Mouse (Mus musculus) hindbrain, embryonic 10.5 days (tissue): Measurements from ENCODE around the gene Ubtd1. TPM values are rescaled to one million over a fixed set of nuclear protein-coding genes. Genes with fewer than 3 reads are reported as not detected.
A peak's percentile ranks its signal among the peaks of the same experiment; 100 is the strongest.

Experiments
- DNase-seq: peaks from one replicate; pipeline ENCODE4 v3.0.0-alpha.2; 2017; ENCODE audit warnings: low spot score
- H3K27ac ChIP-seq: fragments of 300-500 bp; sonication (generic); 2 replicates; pipeline ENCODE4 v1.5.1; 2016; ENCODE audit warnings: mild to moderate bottlenecking, moderate library complexity
- H3K27me3 ChIP-seq: fragments of 300-500 bp; sonication (generic); 2 replicates; pipeline ENCODE4 v1.6.1; 2016; ENCODE audit warnings: mild to moderate bottlenecking; ENCODE audit not compliant: poor library complexity, insufficient read depth, severe bottlenecking
- H3K36me3 ChIP-seq: fragments of 300-500 bp; sonication (generic); 2 replicates; pipeline ENCODE4 v1.6.1; 2016; ENCODE audit warnings: mild to moderate bottlenecking, moderate library complexity
- H3K4me1 ChIP-seq: fragments of 300-500 bp; sonication (generic); replicated peaks from 2 replicates; pipeline ENCODE4 v1.6.1; 2016; ENCODE audit warnings: mild to moderate bottlenecking
- H3K4me3 ChIP-seq: fragments of 300-500 bp; sonication (generic); 2 replicates; pipeline ENCODE4 v1.5.1; 2016; ENCODE audit warnings: mild to moderate bottlenecking, moderate library complexity
- H3K9me3 ChIP-seq: fragments of 300-500 bp; sonication (generic); 2 replicates; pipeline ENCODE4 v1.6.1; 2016; ENCODE audit warnings: mild to moderate bottlenecking, moderate library complexity
- WGBS: fragments of 180-500 bp; shearing (Covaris S2); methylation state at CpG from one replicate; pipeline ENCODE4 v1.1.7; 2016; 5-methylcytosine and 5-hydroxymethylcytosine counted together
- polyA plus RNA-seq: library from polyadenylated mRNA; unstranded; fragments of >200 nt; fragmentation: Nextera tagmentation; extraction: Ambion mirVana; gene quantifications from 2 replicates; pipeline ENCODE4 v1.2.1, GENCODE M21; 2016

Ubtd1 gene
- polyA plus RNA-seq, 1 experiment from 2014 or later: 16.9 TPM

DNA sequence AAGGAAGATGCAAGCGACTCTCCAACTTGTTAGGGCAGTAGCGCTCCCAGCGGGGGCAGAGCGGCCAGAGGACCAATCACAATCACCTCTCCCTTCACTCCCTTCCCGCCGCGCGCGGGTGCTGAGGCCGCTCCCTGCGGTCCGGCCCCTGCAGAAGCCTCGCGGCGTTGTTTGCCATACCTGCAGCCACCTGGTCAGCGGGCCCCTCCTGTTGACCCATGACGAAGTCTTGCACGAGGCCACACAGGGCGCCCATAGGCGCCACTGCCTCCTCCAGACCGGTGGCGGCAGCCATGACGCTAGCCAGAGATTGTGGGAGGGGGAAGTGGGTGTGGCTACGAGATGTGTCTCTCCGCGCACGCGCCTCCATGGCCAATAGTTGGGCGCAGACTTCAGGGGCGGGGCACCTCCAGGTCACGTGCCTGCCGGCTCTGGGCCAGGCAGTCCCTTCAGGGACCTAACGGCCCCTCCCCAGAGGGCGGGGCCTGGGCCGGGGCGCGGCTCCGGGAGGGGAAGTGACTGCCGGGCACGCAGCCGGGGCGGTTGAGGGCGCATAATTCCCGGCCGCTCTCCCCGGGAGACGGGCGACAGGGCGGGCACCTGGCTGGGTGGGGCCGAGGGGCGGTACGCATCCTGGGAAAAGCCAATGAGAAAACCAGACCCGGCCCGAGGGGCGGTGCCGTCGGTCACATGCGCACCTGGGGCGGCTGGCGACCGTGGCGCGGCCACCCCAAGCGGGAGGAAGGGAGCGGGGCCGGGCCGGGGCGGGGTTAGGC, 556 bp upstream of the Ubtd1 start, which contains the start of gene Mms19:
TSS of gene Mms19 (minus strand) at position 339 of the 776 bp plus-strand sequence.
- no peaks in the 10 kb centered on the region for H3K9me3 ChIP-seq
- H3K36me3 ChIP-seq: peaks cover 3% of the 10 kb centered on the region; the same call in 1 of the 2 replicates
- peaks cover 37% of the 10 kb centered on the region for H3K4me1 ChIP-seq
- peak within 1 kb of the TSS; percentile 91 for H3K4me3 ChIP-seq
- peak within 1 kb of the TSS; percentile 92 for H3K27ac ChIP-seq
- H3K27me3 ChIP-seq: peaks cover 21% of the 10 kb centered on the region
- under 1% methylated on average over 68 of the region's 68 CpGs for WGBS
- peak; percentile 99 for DNase-seq

GRCm38 (mm10) chr19:41981931-41982790, 598 bp downstream of the Ubtd1 start:
- H3K4me3 ChIP-seq: peak overlapping the region; percentile 91
- peak overlapping the region; percentile 92 for H3K27ac ChIP-seq
- H3K9me3 ChIP-seq: no peaks in the 10 kb centered on the region
- no peak for DNase-seq
- WGBS: under 1% methylated on average over 74 of the region's 74 CpGs
- peaks cover 21% of the 10 kb centered on the region for H3K27me3 ChIP-seq
- no peaks in the 10 kb centered on the region for H3K36me3 ChIP-seq
- H3K4me1 ChIP-seq: peaks cover 34% of the 10 kb centered on the region

GRCm38 (mm10) chr19:41982791-41983150, 1.2 kb downstream of the Ubtd1 start:
- H3K36me3 ChIP-seq: no peaks in the 10 kb centered on the region
- DNase-seq: no peak
- peaks cover 21% of the 10 kb centered on the region for H3K27me3 ChIP-seq
- H3K4me1 ChIP-seq: peaks cover 34% of the 10 kb centered on the region
- no peak overlapping the region for H3K27ac ChIP-seq
- peak overlapping the region; percentile 91 for H3K4me3 ChIP-seq
- no peaks in the 10 kb centered on the region for H3K9me3 ChIP-seq
- WGBS: 5% methylated on average over 4 of the region's 4 CpGs

DNA sequence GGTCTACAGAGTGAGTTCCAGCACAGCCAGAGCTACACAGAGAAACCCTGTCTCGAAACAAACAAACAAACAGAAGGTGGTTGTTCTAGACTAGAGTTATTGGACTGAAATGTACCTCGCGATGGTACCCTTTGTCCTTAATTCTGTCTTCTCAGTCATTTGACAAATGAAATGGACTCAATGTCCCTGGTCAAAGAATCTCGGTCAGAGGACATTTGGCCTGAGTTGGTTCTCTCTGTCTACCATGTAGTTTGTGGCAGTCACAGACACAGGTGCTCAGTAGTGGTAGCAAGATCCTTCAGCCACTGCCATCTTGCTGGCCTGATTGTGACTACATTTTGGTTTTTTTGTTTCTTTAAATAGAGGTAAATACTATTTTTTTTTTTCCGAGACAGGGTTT, 4.4 kb downstream of the Ubtd1 start:
- H3K27ac ChIP-seq: no peak overlapping the region
- 94% methylated on average over 5 of the region's 5 CpGs for WGBS
- peaks cover 21% of the 10 kb centered on the region for H3K27me3 ChIP-seq
- H3K36me3 ChIP-seq: no peaks in the 10 kb centered on the region
- H3K4me1 ChIP-seq: peaks cover 23% of the 10 kb centered on the region
- no peaks in the 10 kb centered on the region for H3K9me3 ChIP-seq
- DNase-seq: no peak
- H3K4me3 ChIP-seq: no peak overlapping the region

GRCm38 (mm10) chr19:41987206-41987605, 5.6 kb downstream of the Ubtd1 start:
- DNase-seq: no peak
- H3K4me3 ChIP-seq: no peak overlapping the region
- H3K9me3 ChIP-seq: no peaks in the 10 kb centered on the region
- no peak overlapping the region for H3K27ac ChIP-seq
- 90% methylated on average over 4 of the region's 4 CpGs for WGBS
- H3K27me3 ChIP-seq: peaks cover 20% of the 10 kb centered on the region
- H3K36me3 ChIP-seq: no peaks in the 10 kb centered on the region
- peaks cover 19% of the 10 kb centered on the region for H3K4me1 ChIP-seq

GRCm38 (mm10) chr19:41989810-41990209, 8.2 kb downstream of the Ubtd1 start:
- no peaks in the 10 kb centered on the region for H3K27me3 ChIP-seq
- no peaks in the 10 kb centered on the region for H3K9me3 ChIP-seq
- H3K36me3 ChIP-seq: no peaks in the 10 kb centered on the region
- H3K4me1 ChIP-seq: peaks cover 13% of the 10 kb centered on the region
- WGBS: 80% methylated on average over 6 of the region's 6 CpGs
- DNase-seq: no peak
- H3K27ac ChIP-seq: no peak overlapping the region
- H3K4me3 ChIP-seq: no peak overlapping the region

DNA sequence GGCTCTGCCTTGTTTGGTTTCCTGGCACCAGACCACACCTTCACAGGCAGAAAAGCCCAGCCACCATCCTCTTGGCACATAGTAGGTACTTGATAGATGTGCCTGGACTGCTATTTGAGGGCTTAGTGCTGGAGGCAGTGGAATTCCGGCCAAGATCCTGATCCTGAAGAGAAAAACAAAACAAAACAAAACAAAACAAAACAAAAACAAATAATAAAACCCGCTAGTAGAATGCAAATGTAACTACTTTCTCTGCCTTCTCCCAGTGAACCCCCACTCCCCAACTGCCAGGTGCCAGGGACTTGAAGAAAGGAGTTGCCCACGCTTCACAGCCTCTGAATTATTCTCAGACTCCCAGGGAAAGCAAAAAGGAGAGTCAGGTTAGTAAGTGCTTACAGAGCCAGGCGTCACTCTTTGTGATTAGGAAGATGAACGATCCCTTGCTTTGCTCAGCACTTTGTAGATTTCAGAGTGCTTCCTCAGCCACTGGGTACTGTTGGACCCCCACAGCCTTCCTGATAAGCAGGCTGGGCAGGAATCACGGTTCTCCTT, 10.4 kb downstream of the Ubtd1 start:
- Histone ChIP-seq H3K27me3 (no peaks in the 10 kb centered on the region), H3K27ac (no peak overlapping the region), H3K9me3 (no peaks in the 10 kb centered on the region), H3K4me1 (peaks cover 30% of the 10 kb centered on the region), H3K36me3 (no peaks in the 10 kb centered on the region), H3K4me3 (no peak overlapping the region)
- WGBS: 31% methylated on average over 6 of the region's 6 CpGs
- no peak for DNase-seq

DNA sequence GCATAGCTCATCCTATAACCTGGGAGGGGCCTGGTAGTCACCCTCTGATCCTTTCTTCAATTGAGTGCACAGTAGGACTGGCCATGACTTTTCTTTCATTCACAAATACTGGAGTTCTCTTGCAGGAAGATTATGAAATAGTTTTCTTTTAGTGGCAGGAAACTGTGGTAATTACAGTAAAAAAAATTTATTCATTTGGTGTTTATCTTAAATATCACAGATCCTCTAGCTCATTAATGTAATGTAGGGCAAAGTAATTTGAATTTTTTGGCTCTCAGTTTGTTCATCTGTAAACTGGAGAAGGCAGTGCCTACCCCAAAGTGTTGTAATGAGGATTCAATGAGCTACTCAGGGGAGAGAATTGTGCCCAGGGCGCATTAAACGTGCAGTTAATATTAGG, 11.4 kb downstream of the Ubtd1 start:
- H3K27me3 ChIP-seq: no peaks in the 10 kb centered on the region
- peaks cover 30% of the 10 kb centered on the region for H3K4me1 ChIP-seq
- H3K27ac ChIP-seq: no peak overlapping the region
- no peak overlapping the region for H3K4me3 ChIP-seq
- WGBS: 89% methylated on average over 2 of the region's 2 CpGs
- no peak for DNase-seq
- H3K36me3 ChIP-seq: no peaks in the 10 kb centered on the region
- H3K9me3 ChIP-seq: no peaks in the 10 kb centered on the region

DNA sequence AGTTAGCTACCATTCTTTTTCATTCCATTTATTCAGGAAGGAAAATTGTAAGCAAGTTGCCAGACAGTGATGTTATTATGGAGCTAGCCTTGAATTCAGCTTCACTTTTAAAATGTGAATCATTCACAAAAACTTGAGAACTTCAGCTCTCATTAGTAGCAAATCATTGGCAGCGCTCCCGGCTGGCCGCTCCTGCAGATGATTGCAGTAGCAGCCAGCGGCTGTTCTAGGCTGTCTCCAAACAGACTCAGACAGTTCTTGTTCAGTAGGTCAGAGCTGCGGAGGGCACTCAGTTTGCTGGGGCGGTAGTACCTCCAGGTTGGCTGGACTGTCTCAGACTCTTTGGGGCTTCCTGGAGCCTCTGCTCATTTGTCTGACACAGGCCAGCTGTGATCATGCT, 11.9 kb downstream of the Ubtd1 start:
- Histone ChIP-seq H3K27ac (no peak overlapping the region), H3K4me1 (peaks cover 30% of the 10 kb centered on the region), H3K36me3 (no peaks in the 10 kb centered on the region), H3K9me3 (no peaks in the 10 kb centered on the region), H3K4me3 (no peak overlapping the region), H3K27me3 (no peaks in the 10 kb centered on the region)
- no peak for DNase-seq
- 84% methylated on average over 6 of the region's 6 CpGs for WGBS

- WGBS: 87% methylated on average over 7 of the region's 7 CpGs
- no peak overlapping the region for H3K27ac ChIP-seq
- peaks cover 30% of the 10 kb centered on the region for H3K4me1 ChIP-seq
- DNase-seq: no peak
- H3K27me3 ChIP-seq: no peaks in the 10 kb centered on the region
- H3K4me3 ChIP-seq: no peak overlapping the region
- H3K36me3 ChIP-seq: no peaks in the 10 kb centered on the region
- no peaks in the 10 kb centered on the region for H3K9me3 ChIP-seq
Observed at GRCm38 (mm10) chr19:41994023-41994422, 12.5 kb downstream of the Ubtd1 start.

DNA sequence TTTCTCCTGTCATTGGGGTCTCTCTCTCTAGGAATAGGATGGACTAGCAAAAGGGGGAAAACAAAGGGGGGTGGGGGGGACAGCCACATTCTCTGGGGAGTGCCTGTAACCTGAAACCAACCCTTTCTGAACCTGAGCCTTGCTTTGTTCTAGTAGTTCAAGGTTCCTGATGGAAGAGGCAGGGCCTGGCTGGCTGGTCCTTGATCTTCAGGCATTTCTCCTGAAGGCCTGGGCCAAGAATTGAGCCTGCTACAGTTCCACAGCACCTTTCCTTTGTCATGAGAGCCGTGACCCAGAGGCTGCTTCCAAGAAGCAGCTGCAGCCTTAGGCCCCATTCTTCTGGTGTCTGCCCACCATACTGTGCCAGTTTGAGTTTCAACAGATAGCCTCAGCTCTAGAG, 13.9 kb downstream of the Ubtd1 start:
- Histone ChIP-seq H3K36me3 (no peaks in the 10 kb centered on the region), H3K9me3 (no peaks in the 10 kb centered on the region), H3K4me1 (peaks cover 44% of the 10 kb centered on the region), H3K4me3 (no peak overlapping the region), H3K27me3 (no peaks in the 10 kb centered on the region), H3K27ac (peak overlapping the region; percentile 64)
- 59% methylated on average over 1 of the region's 1 CpGs for WGBS
- DNase-seq: no peak

DNA sequence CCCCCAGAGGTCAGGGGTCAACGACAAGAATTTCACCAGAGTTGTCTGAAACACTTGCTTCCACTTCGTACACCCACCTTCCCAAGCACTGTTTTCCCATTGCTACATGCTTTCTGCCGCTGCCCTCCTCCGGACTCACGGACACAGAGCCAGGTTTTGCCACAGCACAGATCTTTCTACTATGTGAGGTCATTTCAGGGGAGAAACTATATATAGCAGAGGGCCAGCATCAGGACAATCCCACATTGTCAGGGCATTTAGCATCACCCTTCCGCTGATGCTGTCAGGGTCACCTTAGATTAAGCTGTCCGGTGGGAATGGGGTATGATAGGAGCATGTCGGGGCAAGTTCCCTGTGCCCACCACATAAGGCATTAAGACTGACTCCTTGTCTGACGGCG, 15.5 kb downstream of the Ubtd1 start:
- no peak overlapping the region for H3K27ac ChIP-seq
- no peaks in the 10 kb centered on the region for H3K36me3 ChIP-seq
- no peak overlapping the region for H3K4me3 ChIP-seq
- no peaks in the 10 kb centered on the region for H3K27me3 ChIP-seq
- 87% methylated on average over 10 of the region's 10 CpGs for WGBS
- H3K4me1 ChIP-seq: peaks cover 50% of the 10 kb centered on the region
- no peak for DNase-seq
- no peaks in the 10 kb centered on the region for H3K9me3 ChIP-seq
